Mouse (Mus musculus) heart, embryonic 16.5 days (tissue): ENCODE measurements around the gene Papln. TPM values are rescaled to one million over a fixed set of nuclear protein-coding genes. Genes with fewer than 3 reads are reported as not detected.

ENCODE experiments used
- ATAC-seq: fragments of 200-750 bp; cut with Nextera tagmentation; replicated peaks from 2 replicates; pipeline ENCODE4 v1.8.0; 2017; ENCODE audit warnings: moderate number of reproducible peaks; ENCODE audit not compliant: insufficient read depth, low FRiP score; ENCODE audit errors: extremely low read depth
- H3K27ac ChIP-seq: fragments of 300-500 bp; sonication (generic); 2 replicates; pipeline ENCODE4 v1.5.1; 2014; ENCODE audit warnings: mild to moderate bottlenecking, low read length, control low read depth, moderate library complexity
- H3K27me3 ChIP-seq: fragments of 300-500 bp; sonication (generic); 2 replicates; pipeline ENCODE4 v1.6.1; 2014; ENCODE audit warnings: low read length, mixed read lengths; ENCODE audit not compliant: control insufficient read depth, insufficient read depth
- H3K36me3 ChIP-seq: fragments of 300-500 bp; sonication (generic); 2 replicates; pipeline ENCODE4 v1.6.1; 2014; ENCODE audit not compliant: control insufficient read depth, insufficient read depth
- H3K4me1 ChIP-seq: fragments of 300-500 bp; sonication (generic); 2 replicates; pipeline ENCODE4 v1.6.1; 2014; ENCODE audit warnings: low read length, mixed read lengths; ENCODE audit not compliant: control insufficient read depth, insufficient read depth
- H3K4me2 ChIP-seq: fragments of 300-500 bp; sonication (generic); 2 replicates; pipeline ENCODE4 v1.6.1; 2014; ENCODE audit warnings: low read depth, mild to moderate bottlenecking, control low read depth, low read length
- H3K4me3 ChIP-seq: fragments of 300-500 bp; sonication (generic); 2 replicates; pipeline ENCODE4 v1.5.1; 2014; ENCODE audit warnings: mild to moderate bottlenecking, control low read depth, low read length
- H3K9ac ChIP-seq: fragments of 300-500 bp; sonication (generic); 2 replicates; pipeline ENCODE4 v1.6.1; 2014; ENCODE audit warnings: low read length, control low read depth
- H3K9me3 ChIP-seq: fragments of 300-500 bp; sonication (generic); replicated peaks from 2 replicates; pipeline ENCODE4 v1.6.1; 2016; ENCODE audit warnings: low read length; ENCODE audit not compliant: control insufficient read depth
- WGBS: fragments of 180-500 bp; shearing (Covaris S2); extraction: QIAGEN DNeasy Blood & Tissue Kit; methylation state at CpG from one replicate; pipeline ENCODE4 v1.1.7; 2014; 5-methylcytosine and 5-hydroxymethylcytosine counted together
- polyA plus RNA-seq: library from polyadenylated mRNA; unstranded; fragments of >200 nt; fragmentation: Nextera tagmentation; extraction: Ambion mirVana; gene quantifications from 2 replicates; pipeline ENCODE4 v1.2.1, GENCODE M21; 2015

The Papln gene
- polyA plus RNA-seq, 1 experiment from 2014 or later: 0.88 TPM

DNA sequence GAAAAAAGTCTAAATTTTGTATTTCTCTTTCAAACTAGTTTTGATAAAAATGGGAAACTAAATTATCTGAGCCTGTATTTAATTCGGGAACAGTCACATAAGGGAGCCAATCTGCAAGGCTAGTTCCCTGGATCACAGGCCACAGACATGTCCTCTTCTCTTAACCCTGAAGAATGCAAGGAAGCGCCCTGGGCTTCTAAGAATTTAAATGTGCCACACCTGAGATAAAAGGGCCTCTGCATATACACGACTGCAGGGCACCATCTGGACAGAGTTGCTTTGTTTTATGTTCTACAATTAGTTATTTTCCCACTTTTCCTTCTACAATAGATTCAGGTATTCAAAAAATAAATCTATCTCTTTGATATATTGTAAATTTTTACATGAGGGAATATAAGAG is 67.0 kb downstream of the Papln start:
- H3K9ac ChIP-seq: no peak overlapping the region
- H3K36me3 ChIP-seq: peaks cover 18% of the 10 kb centered on the region
- ATAC-seq: no peak
- 79% methylated on average over 3 of the region's 3 CpGs for whole genome bisulfite sequencing
- no peak overlapping the region for H3K4me2 ChIP-seq
- no peak overlapping the region for H3K27ac ChIP-seq
- H3K4me3 ChIP-seq: no peak overlapping the region
- H3K9me3 ChIP-seq: no peaks in the 10 kb centered on the region
- no peaks in the 10 kb centered on the region for H3K27me3 ChIP-seq
- no peaks in the 10 kb centered on the region for H3K4me1 ChIP-seq

DNA sequence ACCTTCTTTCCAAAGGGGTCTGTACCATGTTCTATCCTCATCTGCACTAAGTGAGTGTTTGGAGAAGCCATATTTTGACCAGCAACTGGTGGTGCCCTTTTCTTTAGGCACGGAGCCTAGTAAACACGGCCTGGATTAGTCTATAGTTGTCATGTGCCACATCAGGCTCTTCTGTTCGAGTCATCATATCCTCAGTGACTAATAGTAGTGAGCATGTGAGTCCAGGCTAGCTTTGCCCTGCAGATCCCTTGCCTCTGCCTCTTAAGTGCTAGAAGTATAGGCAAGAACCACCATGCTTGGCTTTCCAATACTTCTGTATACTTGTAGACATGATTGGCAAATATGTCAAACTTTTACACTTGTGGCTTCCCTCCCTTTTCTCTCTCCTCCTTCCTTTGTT is 70.5 kb downstream of the Papln start:
- peaks cover 21% of the 10 kb centered on the region for H3K36me3 ChIP-seq
- no peaks in the 10 kb centered on the region for H3K4me1 ChIP-seq
- no peak overlapping the region for H3K27ac ChIP-seq

GRCm38 (mm10) chr12:83841409-83842190 is 78.2 kb downstream of the Papln start:
- no peaks in the 10 kb centered on the region for H3K9me3 ChIP-seq
- ATAC-seq: no peak
- H3K27me3 ChIP-seq: no peaks in the 10 kb centered on the region
- H3K4me1 ChIP-seq: no peaks in the 10 kb centered on the region
- peaks cover 21% of the 10 kb centered on the region for H3K36me3 ChIP-seq
- no peak overlapping the region for H3K27ac ChIP-seq
- H3K4me2 ChIP-seq: no peak overlapping the region
- no peak overlapping the region for H3K4me3 ChIP-seq
- WGBS: 87% methylated on average over 10 of the region's 10 CpGs
- no peak overlapping the region for H3K9ac ChIP-seq

More for the DNA sequence above, 70.5 kb downstream of the Papln start:
- H3K9me3 ChIP-seq: no peaks in the 10 kb centered on the region
- 95% methylated on average over 3 of the region's 3 CpGs for WGBS
- ATAC-seq: no peak
- H3K9ac ChIP-seq: no peak overlapping the region
- no peak overlapping the region for H3K4me3 ChIP-seq
- H3K27me3 ChIP-seq: no peaks in the 10 kb centered on the region
- no peak overlapping the region for H3K4me2 ChIP-seq

Other genes with a start within 250 kb of the Papln start
- gene Dcaf4, start 243.2 kb upstream of the Papln start, polyA plus RNA-seq: 26.9 and 27.4 TPM in 2 replicates
- 15.4 and 15.7 TPM in 2 replicates for gene Zfyve1, start 166.4 kb upstream of the Papln start, polyA plus RNA-seq
- gene Rbm25, start 132.4 kb upstream of the Papln start, polyA plus RNA-seq: 156 and 161 TPM in 2 replicates
- 46.1 and 49.4 TPM in 2 replicates for gene Psen1, start 75.5 kb upstream of the Papln start, polyA plus RNA-seq
- 30.4 and 30.6 TPM in 2 replicates for gene Numb, start 158.3 kb downstream of the Papln start, polyA plus RNA-seq
- 7.9 TPM in 2 replicates for gene Riox1, start 187.0 kb downstream of the Papln start, polyA plus RNA-seq
- not detected in 2 replicates for gene Heatr4, start 221.2 kb downstream of the Papln start, polyA plus RNA-seq
- gene Acot2, start 224.2 kb downstream of the Papln start, polyA plus RNA-seq: 75.6 and 85.0 TPM in 2 replicates
- 31.0 and 34.0 TPM in 2 replicates for gene Acot1, start 245.9 kb downstream of the Papln start, polyA plus RNA-seq